Mouse (Mus musculus) stomach, postnatal 0 days (tissue): Measurements from ENCODE around the gene Serinc3.
"Not testable (repeated sequence)": the region's sequence is repeated elsewhere in the genome, so short reads cannot be mapped to it uniquely, and the experiment has no call there.

Experiments
- CTCF ChIP-seq: IDR thresholded peaks from 2 replicates; pipeline ENCODE4 v1.5.1; 2016; ENCODE audit warnings: antibody characterized with exemption, low read depth, mild to moderate bottlenecking, moderate library complexity
- EP300 ChIP-seq: optimal IDR thresholded peaks from 2 replicates; pipeline ENCODE3; 2016; ENCODE audit warnings: antibody characterized with exemption

DNA sequence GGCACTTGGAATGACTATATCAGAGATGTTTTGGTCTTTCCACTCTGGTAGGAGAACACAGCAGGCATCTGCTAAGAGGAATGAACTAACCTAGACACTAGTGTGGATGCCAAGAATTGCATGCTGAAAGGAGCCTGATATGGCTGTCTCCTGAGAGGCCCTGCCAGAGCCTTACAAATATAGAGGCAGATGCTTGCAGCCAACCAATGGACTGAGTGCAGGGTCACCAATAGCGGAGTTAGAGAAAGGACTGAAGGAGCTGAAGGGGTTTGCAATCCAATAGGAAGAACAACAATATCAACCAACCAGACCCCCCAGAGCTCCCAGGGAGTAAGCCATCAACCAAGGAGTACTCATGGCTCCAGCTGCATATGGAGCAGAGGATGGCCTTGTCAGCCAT lies 43.4 kb upstream of the Serinc3 start:
- not testable (repeated sequence) for TF ChIP-seq CTCF, EP300
